Mouse (Mus musculus) Patski (cell line): ENCODE measurements at regions not wholly inside any gene's neighbourhood (a gene's known extent, or its start where the extent isn't known, plus 50 kb on each side); places are given as distances from the start of the nearest gene placed in this dataset.

ENCODE experiments used
- ATAC-seq: fragments of 100-300 bp; one replicate; pipeline ENCODE4 v1.8.0; 2021
- CTCF ChIA-PET: fragments of 350-600 bp; sonication (Branson Sonifier 250); formaldehyde crosslinking; loops from one replicate; lab custom pipeline; 2022; ENCODE audit warnings: inconsistent platforms; lab: Charles Lee
- POLR2A ChIA-PET: fragments of 350-600 bp; sonication (Branson Sonifier 250); formaldehyde crosslinking; loops from one replicate; lab custom pipeline; 2022; ENCODE audit warnings: antibody characterized with exemption, inconsistent platforms; lab: Charles Lee
- DNase-seq: peaks from one replicate; pipeline ENCODE4 v3.0.0-alpha.2; 2011; ENCODE audit warnings: low read depth, low spot score
- H3K27me3 ChIP-seq: fragments of 371-371 bp; one replicate; pipeline ENCODE4 v1.5.1; 2021
- CTCF ChIP-seq: fragments of 100-300 bp; IDR thresholded peaks from one replicate; pipeline ENCODE4 v1.5.1; 2021
- in situ Hi-C: fragments of 300-500 bp; cut with MboI; formaldehyde crosslinking; loops from 3 replicates; pipeline ENCODE4 v1.11.1; 2018; ENCODE audit warnings: low pct_unique_long_range_greater_than_20kb, mixed read lengths

DNA sequence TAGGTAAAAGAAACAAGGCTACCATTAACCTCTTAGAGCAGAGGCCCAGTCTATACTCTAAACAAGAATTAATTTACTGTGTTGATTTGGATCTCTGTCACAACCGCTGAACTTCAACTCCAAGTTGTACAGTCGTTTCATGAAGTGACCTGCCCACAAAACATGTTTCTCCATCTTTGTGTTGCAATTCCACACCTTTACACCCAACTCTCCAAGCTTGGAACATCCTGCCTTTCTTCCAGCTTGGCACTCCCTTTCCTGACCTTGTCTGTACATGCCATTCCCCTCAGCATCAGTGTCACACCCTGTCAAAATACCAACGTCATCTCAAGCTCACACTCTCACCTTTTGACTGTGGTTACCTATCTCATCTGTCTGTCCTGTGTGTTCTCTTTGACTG, 103.1 kb upstream of the Atg10 start:
- H3K27me3 ChIP-seq = no peaks in the 10 kb centered on the region
- in situ Hi-C loops = no loop called here
- ChIA-PET POLR2A (interaction anchor here (0.7 kb wide), 1 partner anchor 96 kb away, joined by 4 read pairs; no protein-coding TSS in a partner anchor), CTCF (interaction anchor here (1.8 kb wide), 1 partner anchor 8 kb away, joined by 7 read pairs; no protein-coding TSS in a partner anchor)
- DNase-seq (no peak), ATAC-seq (no peak)
- TF ChIP-seq CTCF = no peak

DNA sequence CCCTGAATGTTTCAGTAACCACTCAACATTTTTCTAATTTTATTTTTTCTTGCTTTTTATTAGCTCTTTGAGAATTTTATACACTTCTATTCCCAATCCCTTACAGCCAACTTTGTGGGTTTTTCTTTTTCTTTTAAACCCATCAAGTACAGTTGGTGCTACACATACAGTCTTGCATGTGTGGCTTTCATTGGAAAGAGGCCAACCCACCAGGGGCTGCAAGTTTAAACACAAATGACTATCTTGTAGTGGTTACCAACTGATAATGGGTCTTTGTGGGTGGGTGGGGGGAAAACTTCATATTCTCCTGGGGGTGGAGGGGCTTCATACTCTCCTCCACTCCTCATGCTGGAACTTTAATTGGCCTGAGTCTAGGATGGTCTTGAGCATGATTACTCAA, 110.5 kb upstream of the Atg10 start:
- ATAC-seq = no peak
- no peaks in the 10 kb centered on the region for H3K27me3 ChIP-seq
- CTCF ChIA-PET = interaction anchor here (2.0 kb wide), 1 partner anchor 8 kb away, joined by 7 read pairs; no protein-coding TSS in a partner anchor
- POLR2A ChIA-PET = interaction anchor here (0.6 kb wide), 1 partner anchor 31 kb away, joined by 5 read pairs; no protein-coding TSS in a partner anchor
- DNase-seq = no peak
- TF ChIP-seq CTCF = no peak
- in situ Hi-C loops = no loop called here

DNA sequence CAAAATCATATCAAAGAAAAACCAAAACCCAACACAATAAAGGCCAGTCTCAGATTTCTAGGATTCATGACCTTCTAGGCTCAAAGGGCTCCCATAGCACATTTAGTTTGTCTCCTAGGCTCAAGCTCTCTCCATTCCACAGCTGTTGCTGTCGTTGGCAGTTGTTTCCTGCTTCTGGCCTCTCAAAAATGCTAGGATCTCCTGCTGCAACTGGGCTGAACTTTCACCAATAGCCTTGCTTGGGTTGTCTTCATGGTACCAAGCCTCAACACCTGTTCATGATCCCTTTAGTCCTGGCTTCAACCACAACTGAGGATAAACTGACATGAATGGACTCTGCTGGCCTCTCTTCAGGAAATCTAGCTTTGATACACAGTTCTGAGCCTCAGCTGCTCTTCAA, 115.9 kb upstream of the Ssbp2 start:
- no peak for ATAC-seq
- ChIA-PET CTCF (no interaction called here), POLR2A (no interaction called here)
- in situ Hi-C loops = no loop called here
- no peaks in the 10 kb centered on the region for H3K27me3 ChIP-seq
- DNase-seq = no peak
- no peak for TF ChIP-seq CTCF

DNA sequence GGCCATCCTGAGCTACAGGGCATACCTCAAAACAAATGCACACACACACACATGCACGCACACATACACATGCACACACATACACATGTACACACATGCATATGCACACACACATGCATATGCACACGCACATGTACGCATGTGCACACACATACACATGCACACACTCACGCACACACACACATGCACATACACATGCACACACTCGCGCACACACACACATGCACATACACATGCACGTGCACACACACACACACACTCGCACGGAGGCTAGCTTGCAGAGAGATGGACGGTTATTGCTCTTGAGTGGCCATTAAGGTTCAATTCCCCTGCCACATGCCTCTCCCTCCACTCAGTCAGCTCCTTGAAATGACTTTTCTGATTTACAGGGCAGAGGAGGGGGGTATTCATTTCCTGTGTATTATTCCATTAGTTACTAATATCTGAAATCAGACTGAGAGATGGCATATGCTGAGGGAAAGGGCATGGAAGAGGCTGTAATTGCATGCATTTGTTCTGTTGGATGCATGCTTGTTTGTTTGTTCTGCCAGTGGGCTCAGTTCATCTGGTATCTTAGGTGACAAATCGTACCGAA, 111.5 kb upstream of the Ssbp2 start:
- POLR2A ChIA-PET = no interaction called here
- DNase-seq (no peak), ATAC-seq (no peak)
- in situ Hi-C loops = no loop called here
- no peak for TF ChIP-seq CTCF
- no peaks in the 10 kb centered on the region for H3K27me3 ChIP-seq
- CTCF ChIA-PET = no interaction called here

DNA sequence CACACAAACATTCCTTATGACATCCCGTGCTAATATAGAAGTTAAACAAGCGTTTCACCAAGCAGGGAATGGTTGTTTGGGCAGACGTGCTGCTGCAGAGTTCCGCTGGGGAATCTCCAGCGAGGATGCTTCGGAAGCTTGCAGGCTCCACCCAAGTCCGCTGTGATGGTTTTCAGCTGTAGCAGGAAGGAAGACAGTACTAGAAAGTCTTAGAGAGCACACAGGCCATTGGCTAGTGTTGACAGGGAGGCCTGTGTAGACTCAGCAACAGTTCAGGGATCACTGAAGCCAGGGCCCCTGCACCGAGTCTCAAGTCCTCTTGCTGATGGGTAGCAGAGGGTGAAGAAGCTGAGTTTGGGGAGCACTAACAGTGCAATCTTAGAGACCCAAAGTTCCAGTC, 107.8 kb upstream of the Ssbp2 start:
- no peak for ATAC-seq
- H3K27me3 ChIP-seq = no peaks in the 10 kb centered on the region
- no peak for TF ChIP-seq CTCF
- POLR2A ChIA-PET = no interaction called here
- DNase-seq = no peak
- CTCF ChIA-PET = interaction anchor here (1.4 to 2.3 kb wide), 2 partner anchors 27 to 259 kb away, joined by 5 read pairs; no protein-coding TSS in a partner anchor
- in situ Hi-C loops = no loop called here

DNA sequence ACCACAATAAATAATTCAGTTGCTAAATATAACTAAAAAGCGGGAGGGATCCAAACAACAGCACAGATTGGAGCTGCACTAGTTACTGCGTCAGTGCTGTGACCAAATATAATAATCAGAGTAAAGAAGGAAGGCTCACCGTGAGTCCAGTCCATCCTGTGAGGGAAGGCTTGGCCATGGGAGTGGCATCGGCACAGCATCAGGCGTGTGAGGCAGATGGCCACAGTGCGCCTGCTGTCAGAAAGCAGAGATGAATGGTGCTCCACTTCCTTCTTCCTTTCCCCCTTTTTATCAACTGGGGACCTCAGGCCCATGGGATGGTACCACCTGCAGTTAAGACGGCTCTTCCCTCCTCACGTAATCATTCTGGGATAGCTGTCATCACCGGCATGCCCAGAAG, 103.6 kb upstream of the Ssbp2 start:
- ChIA-PET CTCF (interaction anchor here (1.5 kb wide), 1 partner anchor 11 kb away, joined by 5 read pairs; no protein-coding TSS in a partner anchor), POLR2A (no interaction called here)
- TF ChIP-seq CTCF = no peak
- no peak for ATAC-seq
- no peaks in the 10 kb centered on the region for H3K27me3 ChIP-seq
- DNase-seq = no peak
- in situ Hi-C loops = loop anchor here (5.0 kb wide), 1 partner anchor 34 kb away; no protein-coding TSS in a partner anchor

DNA sequence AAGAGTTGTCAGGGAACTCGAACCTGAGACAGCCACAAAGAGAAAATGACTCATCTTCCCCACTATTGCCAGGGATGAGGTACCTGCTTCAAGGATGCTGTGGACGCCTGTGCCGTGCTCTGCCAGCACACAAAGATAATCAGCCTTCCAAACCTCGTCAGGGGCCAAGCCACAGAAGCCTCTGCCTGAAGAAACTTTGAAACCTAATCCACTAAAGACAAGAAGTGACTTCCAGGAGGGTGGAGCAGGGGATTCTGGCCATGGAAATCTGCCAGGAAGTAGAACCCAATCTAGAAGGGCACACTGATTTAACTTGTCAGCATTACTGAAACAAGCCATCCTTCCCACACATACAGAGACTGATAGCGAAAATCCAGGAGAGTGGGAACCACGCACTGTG, 100.0 kb upstream of the Ssbp2 start:
- no peaks in the 10 kb centered on the region for H3K27me3 ChIP-seq
- ChIA-PET POLR2A (no interaction called here), CTCF (interaction anchor here (1.3 kb wide), 1 partner anchor 7 kb away, joined by 3 read pairs; no protein-coding TSS in a partner anchor)
- ATAC-seq (peak; percentile 68), DNase-seq (peak; percentile 34)
- in situ Hi-C loops = no loop called here
- TF ChIP-seq CTCF = no peak

DNA sequence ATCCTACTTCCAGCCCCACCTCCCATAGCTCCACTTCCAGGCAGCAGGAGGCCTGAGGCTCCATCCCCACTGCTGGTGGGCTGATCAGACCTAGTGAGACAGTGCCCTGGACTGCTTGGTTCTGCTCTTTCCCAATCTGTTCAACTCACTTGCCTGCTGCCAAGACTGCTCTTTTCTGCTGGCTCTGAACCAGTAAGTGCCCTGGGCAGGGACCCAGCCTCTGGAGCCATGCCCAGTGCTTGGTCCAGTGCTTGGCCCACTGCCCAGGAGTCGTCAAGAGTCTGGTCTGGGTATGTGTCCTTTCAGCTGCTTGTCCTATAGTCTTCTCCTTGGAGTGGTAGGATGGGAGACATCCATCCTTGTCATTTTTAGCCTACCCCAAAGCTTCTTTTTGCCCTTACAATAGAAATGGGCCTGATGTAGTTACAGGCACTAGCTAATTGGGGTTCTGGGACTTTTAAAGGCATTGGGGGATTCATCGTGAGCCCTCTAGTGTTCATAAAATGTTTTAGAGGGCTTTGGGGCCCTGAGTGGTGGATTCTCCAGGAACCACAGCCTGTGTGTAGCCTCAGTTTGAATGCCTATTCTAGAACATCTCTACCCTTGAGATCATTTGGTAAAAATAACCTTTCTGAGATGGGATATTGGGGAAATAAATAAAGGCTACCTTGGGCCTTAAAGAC, 94.7 kb upstream of the Ssbp2 start:
- CTCF ChIA-PET = interaction anchor here (1.0 to 1.5 kb wide), 4 partner anchors 61 to 325 kb away, joined by 3 to 6 read pairs (median 4); no protein-coding TSS in a partner anchor
- TF ChIP-seq CTCF = no peak
- POLR2A ChIA-PET = interaction anchor here (0.7 to 1.5 kb wide), 2 partner anchors 31 to 142 kb away, joined by 5 read pairs; partner anchors contain the start of gene Atg10
- ATAC-seq = peak; percentile 84
- peak; percentile 75 for DNase-seq
- in situ Hi-C loops = no loop called here
- H3K27me3 ChIP-seq = no peaks in the 10 kb centered on the region

DNA sequence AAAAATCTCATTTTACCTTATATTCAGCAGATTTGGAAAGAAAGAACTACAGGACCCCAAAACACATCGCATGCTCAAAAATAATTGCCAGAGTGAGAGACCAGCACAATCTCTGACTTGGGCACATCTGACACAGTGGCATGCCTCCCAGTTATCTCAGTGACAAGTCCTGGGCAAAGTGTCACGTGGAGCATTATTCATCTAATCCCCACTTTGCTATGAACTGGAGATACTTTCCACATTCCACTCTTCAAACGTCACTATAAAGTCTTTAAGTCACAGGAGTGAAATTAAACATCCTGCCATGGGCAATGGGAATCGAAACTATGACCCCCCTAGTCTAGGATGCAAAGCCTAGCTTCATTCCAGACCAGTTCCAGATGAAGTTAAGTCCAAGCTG, 93.5 kb upstream of the Ssbp2 start:
- ATAC-seq = peak; percentile 22
- in situ Hi-C loops = no loop called here
- CTCF ChIA-PET = no interaction called here
- H3K27me3 ChIP-seq = no peaks in the 10 kb centered on the region
- TF ChIP-seq CTCF = no peak
- POLR2A ChIA-PET = no interaction called here
- DNase-seq = peak; percentile 34

DNA sequence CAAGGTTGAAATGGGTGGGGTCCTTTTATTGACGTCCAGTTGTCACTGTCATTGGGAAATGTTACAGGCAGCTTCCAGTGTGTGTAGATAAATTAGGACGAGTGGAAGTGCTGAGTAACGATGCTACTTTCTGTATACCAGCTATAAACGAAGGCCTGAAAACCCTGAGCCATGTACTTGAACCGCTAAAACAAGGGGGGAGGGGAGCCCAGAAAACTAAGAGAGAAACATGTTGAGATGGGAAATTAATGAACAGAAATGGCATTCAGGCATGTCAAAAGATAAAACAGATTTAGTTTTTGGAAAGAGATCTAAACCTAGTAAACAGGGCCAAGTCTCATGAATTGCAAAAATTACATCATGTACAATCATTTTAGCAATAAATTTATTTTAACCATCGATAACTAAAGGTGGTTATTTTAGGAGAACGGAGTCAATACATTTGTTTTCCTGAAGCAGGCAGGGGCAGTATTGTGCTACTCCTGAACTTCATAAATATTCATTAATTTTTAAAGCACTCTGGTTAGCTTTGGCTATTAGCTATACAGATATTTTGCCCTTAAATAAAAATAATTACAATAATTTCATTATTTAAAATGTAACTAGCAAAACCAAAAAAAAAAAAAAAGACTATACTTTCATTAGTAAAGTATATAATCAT, 92.1 kb upstream of the Ssbp2 start:
- ATAC-seq (no peak), DNase-seq (no peak)
- ChIA-PET CTCF (no interaction called here), POLR2A (interaction anchor here (0.6 kb wide), 1 partner anchor 83 kb away, joined by 4 read pairs; no protein-coding TSS in a partner anchor)
- in situ Hi-C loops = no loop called here
- TF ChIP-seq CTCF = no peak
- H3K27me3 ChIP-seq = no peaks in the 10 kb centered on the region

DNA sequence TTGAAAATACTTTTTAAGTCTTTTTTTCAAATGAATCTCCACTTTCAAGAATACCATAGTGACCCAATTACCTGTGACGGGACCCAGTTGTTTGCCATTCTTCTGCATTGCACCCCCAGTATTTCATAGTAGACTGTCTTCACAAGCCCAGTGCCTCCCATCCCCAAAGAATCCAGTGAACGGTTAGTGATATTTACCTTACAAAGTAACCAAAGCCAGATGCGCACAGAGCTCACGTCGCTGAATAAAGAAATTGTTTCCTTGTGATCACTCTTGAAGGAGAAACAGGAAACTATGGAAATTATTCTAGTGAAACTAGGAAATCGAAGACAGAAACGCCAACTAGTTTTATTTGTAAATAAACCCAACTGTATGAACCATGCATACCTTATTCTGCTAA, 91.4 kb upstream of the Ssbp2 start:
- DNase-seq = no peak
- no peak for ATAC-seq
- in situ Hi-C loops = no loop called here
- no peaks in the 10 kb centered on the region for H3K27me3 ChIP-seq
- no peak for TF ChIP-seq CTCF
- ChIA-PET CTCF (no interaction called here), POLR2A (no interaction called here)
